Mouse (Mus musculus): ENCODE measurements at regions not wholly inside any gene's neighbourhood (a gene's known extent, or its start where the extent isn't known, plus 50 kb on each side); places are given as distances from the start of the nearest gene placed in this dataset.

- no peak for TF ChIP-seq CTCF (IDR thresholded peaks at IDR 0.05; ENCODE audit: insufficient read depth, low read depth, low read length)
- no peak for TF ChIP-seq POLR2A (IDR thresholded peaks at IDR 0.05; ENCODE audit: insufficient read depth, low read depth, low read length)
These were observed 1078.0 kb downstream of the Diaph3 start for GRCm38 (mm10) chr14:86062885-86063619.

All from olfactory bulb, adult 2 months (tissue).